Mouse (Mus musculus): Measurements from ENCODE around the gene Cdc20b. TPM values are rescaled to one million over a fixed set of nuclear protein-coding genes. Genes with fewer than 3 reads are reported as not detected.

Cdc20b gene
- polyA plus RNA-seq (2015; fragmentation: Nextera tagmentation; extraction: Ambion mirVana), result 0.35 and 0.86 TPM in 2 replicates

GRCm38 (mm10) chr13:113034950-113035421 is at the start of gene Cdc20b:
Gene Cdc20b (plus strand): TSS chr13:113035111.
- H3K4me1 ChIP-seq (replicated peaks), result peaks cover 21% of the 10 kb centered on the region
- peak within 1 kb of the TSS; percentile 97 for H3K4me2 ChIP-seq
- under 1% methylated on average over 46 of the region's 46 CpGs for WGBS
- no peaks in the 10 kb centered on the region for H3K9me3 ChIP-seq
- H3K9ac ChIP-seq, result peak within 1 kb of the TSS; percentile 75
- ATAC-seq (ENCODE audit: low FRiP score), result no peak; the same call in 1 of the 2 replicates
- no peaks in the 10 kb centered on the region for H3K36me3 ChIP-seq
- H3K27me3 ChIP-seq, result peaks cover 43% of the 10 kb centered on the region
- H3K4me3 ChIP-seq, result peak within 1 kb of the TSS; percentile 58
- H3K27ac ChIP-seq, result no peak within 1 kb of the TSS

GRCm38 (mm10) chr13:112985605-112986450 is 49.1 kb upstream of the Cdc20b start:
- ATAC-seq (ENCODE audit: low FRiP score), result no peak
- Histone ChIP-seq H3K9me3 (no peaks in the 10 kb centered on the region), H3K4me1 (replicated peaks) (peaks cover 46% of the 10 kb centered on the region), H3K9ac (no peak overlapping the region), H3K36me3 (no peaks in the 10 kb centered on the region), H3K27ac (no peak overlapping the region), H3K4me3 (peak overlapping the region; percentile 53), H3K27me3 (peaks cover 80% of the 10 kb centered on the region), H3K4me2 (peak overlapping the region; percentile 95)
- WGBS, result 2% methylated on average over 18 of the region's 18 CpGs

GRCm38 (mm10) chr13:112986451-112986950 is 48.4 kb upstream of the Cdc20b start:
- no peak overlapping the region for H3K27ac ChIP-seq
- peak overlapping the region; percentile 53 for H3K4me3 ChIP-seq
- peak overlapping the region; percentile 95 for H3K4me2 ChIP-seq
- no peak overlapping the region for H3K9ac ChIP-seq
- no peaks in the 10 kb centered on the region for H3K9me3 ChIP-seq
- H3K4me1 ChIP-seq (replicated peaks), result peaks cover 46% of the 10 kb centered on the region
- peaks cover 83% of the 10 kb centered on the region for H3K27me3 ChIP-seq
- 1% methylated on average over 17 of the region's 17 CpGs for WGBS
- H3K36me3 ChIP-seq, result no peaks in the 10 kb centered on the region
- no peak for ATAC-seq (ENCODE audit: low FRiP score)

GRCm38 (mm10) chr13:112987532-112987943 is 47.4 kb upstream of the Cdc20b start, which contains the start of gene Ccno:
Gene Ccno (plus strand): TSS chr13:112987802.
- H3K9ac ChIP-seq, result peak within 1 kb of the TSS; percentile 65
- H3K4me3 ChIP-seq, result peak within 1 kb of the TSS; percentile 53
- peaks cover 46% of the 10 kb centered on the region for H3K4me1 ChIP-seq (replicated peaks)
- no peaks in the 10 kb centered on the region for H3K36me3 ChIP-seq
- 1% methylated on average over 39 of the region's 47 CpGs for whole genome bisulfite sequencing
- no peak within 1 kb of the TSS for H3K27ac ChIP-seq
- ATAC-seq (ENCODE audit: low FRiP score), result peak; percentile 95
- peak within 1 kb of the TSS; percentile 95 for H3K4me2 ChIP-seq
- no peaks in the 10 kb centered on the region for H3K9me3 ChIP-seq
- H3K27me3 ChIP-seq, result peaks cover 82% of the 10 kb centered on the region

GRCm38 (mm10) chr13:112987991-112988390 is 46.9 kb upstream of the Cdc20b start:
- Histone ChIP-seq H3K27me3 (peaks cover 85% of the 10 kb centered on the region), H3K9me3 (no peaks in the 10 kb centered on the region), H3K27ac (no peak overlapping the region), H3K4me3 (peak overlapping the region; percentile 53), H3K9ac (peak overlapping the region; percentile 65), H3K36me3 (no peaks in the 10 kb centered on the region), H3K4me1 (replicated peaks) (peaks cover 46% of the 10 kb centered on the region), H3K4me2 (peak overlapping the region; percentile 95)
- WGBS, result under 1% methylated on average over 39 of the region's 39 CpGs
- ATAC-seq (ENCODE audit: low FRiP score), result peak; percentile 56

- Histone ChIP-seq H3K4me3 (peak overlapping the region; percentile 53), H3K27ac (no peak overlapping the region), H3K4me1 (replicated peaks) (peaks cover 55% of the 10 kb centered on the region), H3K4me2 (peak overlapping the region; percentile 95), H3K9ac (no peak overlapping the region), H3K27me3 (peaks cover 88% of the 10 kb centered on the region), H3K36me3 (no peaks in the 10 kb centered on the region), H3K9me3 (no peaks in the 10 kb centered on the region)
- no peak for ATAC-seq (ENCODE audit: low FRiP score)
- 2% methylated on average over 19 of the region's 19 CpGs for WGBS
These were observed 46.0 kb upstream of the Cdc20b start for GRCm38 (mm10) chr13:112988866-112989265.

GRCm38 (mm10) chr13:112989541-112989940 is 45.4 kb upstream of the Cdc20b start:
- peak overlapping the region; percentile 15; the same call in 1 of the 2 replicates for H3K4me3 ChIP-seq
- peak overlapping the region; percentile 10; the same call in 1 of the 2 replicates for H3K4me2 ChIP-seq
- no peak overlapping the region for H3K27ac ChIP-seq
- 2% methylated on average over 23 of the region's 23 CpGs for WGBS
- H3K4me1 ChIP-seq (replicated peaks), result peaks cover 62% of the 10 kb centered on the region
- no peaks in the 10 kb centered on the region for H3K9me3 ChIP-seq
- H3K9ac ChIP-seq, result no peak overlapping the region
- no peak for ATAC-seq (ENCODE audit: low FRiP score)
- H3K27me3 ChIP-seq, result peaks cover 89% of the 10 kb centered on the region
- no peaks in the 10 kb centered on the region for H3K36me3 ChIP-seq

GRCm38 (mm10) chr13:112990346-112990745 is 44.6 kb upstream of the Cdc20b start:
- Histone ChIP-seq H3K9me3 (no peaks in the 10 kb centered on the region), H3K4me2 (no peak overlapping the region), H3K4me3 (0 out of 2 replicates have a peak overlapping the region, but pooled peaks have one; percentile 0), H3K36me3 (no peaks in the 10 kb centered on the region), H3K9ac (no peak overlapping the region), H3K4me1 (replicated peaks) (peaks cover 63% of the 10 kb centered on the region), H3K27ac (no peak overlapping the region), H3K27me3 (peaks cover 94% of the 10 kb centered on the region)
- ATAC-seq (ENCODE audit: low FRiP score), result no peak
- WGBS, result 12% methylated on average over 4 of the region's 4 CpGs

GRCm38 (mm10) chr13:112993531-112994152 is 41.3 kb upstream of the Cdc20b start, which contains the start of gene Mcidas:
Gene Mcidas (plus strand): TSS chr13:112993845.
- H3K9ac ChIP-seq, result peak within 1 kb of the TSS; percentile 67
- peak within 1 kb of the TSS; percentile 82 for H3K4me2 ChIP-seq
- no peak within 1 kb of the TSS for H3K27ac ChIP-seq
- peaks cover 94% of the 10 kb centered on the region for H3K27me3 ChIP-seq
- ATAC-seq (ENCODE audit: low FRiP score), result peak; percentile 52
- H3K36me3 ChIP-seq, result no peaks in the 10 kb centered on the region
- H3K4me3 ChIP-seq, result peak within 1 kb of the TSS; percentile 46
- H3K4me1 ChIP-seq (replicated peaks), result peaks cover 37% of the 10 kb centered on the region
- under 1% methylated on average over 52 of the region's 63 CpGs for WGBS
- no peaks in the 10 kb centered on the region for H3K9me3 ChIP-seq

- Histone ChIP-seq H3K27ac (no peak overlapping the region), H3K4me3 (peak overlapping the region; percentile 46), H3K27me3 (peaks cover 94% of the 10 kb centered on the region), H3K36me3 (no peaks in the 10 kb centered on the region), H3K4me1 (replicated peaks) (peaks cover 36% of the 10 kb centered on the region), H3K9ac (peak overlapping the region; percentile 67), H3K9me3 (no peaks in the 10 kb centered on the region), H3K4me2 (peak overlapping the region; percentile 82)
- ATAC-seq (ENCODE audit: low FRiP score), result peak; percentile 58
- WGBS, result 1% methylated on average over 25 of the region's 25 CpGs
These were observed 40.7 kb upstream of the Cdc20b start for GRCm38 (mm10) chr13:112994191-112994590.

GRCm38 (mm10) chr13:112996407-112996806 is 38.5 kb upstream of the Cdc20b start:
- no peaks in the 10 kb centered on the region for H3K9me3 ChIP-seq
- no peaks in the 10 kb centered on the region for H3K36me3 ChIP-seq
- H3K27ac ChIP-seq, result no peak overlapping the region
- 64% methylated on average over 4 of the region's 4 CpGs for WGBS
- H3K4me3 ChIP-seq, result no peak overlapping the region
- H3K9ac ChIP-seq, result no peak overlapping the region
- peaks cover 27% of the 10 kb centered on the region for H3K4me1 ChIP-seq (replicated peaks)
- ATAC-seq (ENCODE audit: low FRiP score), result no peak
- H3K27me3 ChIP-seq, result peaks cover 93% of the 10 kb centered on the region
- H3K4me2 ChIP-seq, result no peak overlapping the region

- H3K4me3 ChIP-seq, result no peak overlapping the region
- no peak overlapping the region for H3K9ac ChIP-seq
- no peaks in the 10 kb centered on the region for H3K36me3 ChIP-seq
- ATAC-seq (ENCODE audit: low FRiP score), result no peak
- H3K27me3 ChIP-seq, result peaks cover 96% of the 10 kb centered on the region
- H3K4me2 ChIP-seq, result no peak overlapping the region
- no peak overlapping the region for H3K27ac ChIP-seq
- 68% methylated on average over 6 of the region's 6 CpGs for WGBS
- H3K4me1 ChIP-seq (replicated peaks), result peaks cover 27% of the 10 kb centered on the region
- no peaks in the 10 kb centered on the region for H3K9me3 ChIP-seq
These were observed 37.5 kb upstream of the Cdc20b start for GRCm38 (mm10) chr13:112997369-112997768.

Measured in hindbrain, embryonic 13.5 days (tissue).